Mouse (Mus musculus): ENCODE data around the gene Tnrc6c. TPM values are rescaled to one million over a fixed set of nuclear protein-coding genes. Genes with fewer than 3 reads are reported as not detected.

Gene Tnrc6c
- polyA plus RNA-seq, 1 experiment from 2014 or later: 31.7 TPM

GRCm38 (mm10) chr11:117712065-117712464 lies 58.0 kb downstream of the Tnrc6c start:
- Histone ChIP-seq H3K9me3 (no peaks in the 10 kb centered on the region), H3K27me3 (no peaks in the 10 kb centered on the region), H3K4me2 (replicated peaks) (no peak overlapping the region), H3K27ac (no peak overlapping the region), H3K36me3 (peaks cover 42% of the 10 kb centered on the region), H3K4me3 (replicated peaks) (no peak overlapping the region), H3K9ac (replicated peaks) (no peak overlapping the region), H3K4me1 (replicated peaks) (peaks cover 6% of the 10 kb centered on the region; the same call in 1 of the 2 replicates)
- 97% methylated on average over 1 of the region's 1 CpGs for WGBS
- no peak for ATAC-seq

- no peak overlapping the region for H3K27ac ChIP-seq
- WGBS: 94% methylated on average over 6 of the region's 6 CpGs
- no peaks in the 10 kb centered on the region for H3K9me3 ChIP-seq
- ATAC-seq: no peak
- no peak overlapping the region for H3K9ac ChIP-seq (replicated peaks)
- H3K4me2 ChIP-seq (replicated peaks): no peak overlapping the region
- H3K4me3 ChIP-seq (replicated peaks): no peak overlapping the region
- H3K36me3 ChIP-seq: peaks cover 51% of the 10 kb centered on the region
- no peaks in the 10 kb centered on the region for H3K27me3 ChIP-seq
- H3K4me1 ChIP-seq (replicated peaks): peaks cover 6% of the 10 kb centered on the region; the same call in 1 of the 2 replicates
These were observed 59.3 kb downstream of the Tnrc6c start for GRCm38 (mm10) chr11:117713375-117713774.

- Histone ChIP-seq H3K27me3 (no peaks in the 10 kb centered on the region), H3K9me3 (no peaks in the 10 kb centered on the region), H3K4me2 (replicated peaks) (no peak overlapping the region), H3K36me3 (peaks cover 88% of the 10 kb centered on the region), H3K9ac (replicated peaks) (no peak overlapping the region), H3K4me3 (replicated peaks) (no peak overlapping the region), H3K4me1 (replicated peaks) (no peaks in the 10 kb centered on the region), H3K27ac (no peak overlapping the region)
- 99% methylated on average over 3 of the region's 3 CpGs for WGBS
- no peak for ATAC-seq
These were observed 64.7 kb downstream of the Tnrc6c start for GRCm38 (mm10) chr11:117718838-117719237.

- H3K4me3 ChIP-seq (replicated peaks): no peak overlapping the region
- peaks cover 60% of the 10 kb centered on the region for H3K36me3 ChIP-seq
- H3K9ac ChIP-seq (replicated peaks): no peak overlapping the region
- no peaks in the 10 kb centered on the region for H3K4me1 ChIP-seq (replicated peaks)
- no peak overlapping the region for H3K27ac ChIP-seq
- WGBS: 84% methylated on average over 6 of the region's 6 CpGs
- H3K4me2 ChIP-seq (replicated peaks): no peak overlapping the region
- ATAC-seq: no peak
- H3K27me3 ChIP-seq: no peaks in the 10 kb centered on the region
- H3K9me3 ChIP-seq: no peaks in the 10 kb centered on the region
These were observed 70.7 kb downstream of the Tnrc6c start for GRCm38 (mm10) chr11:117724604-117725301.

- no peaks in the 10 kb centered on the region for H3K27me3 ChIP-seq
- no peak overlapping the region for H3K9ac ChIP-seq (replicated peaks)
- WGBS: 97% methylated on average over 4 of the region's 4 CpGs
- H3K4me3 ChIP-seq (replicated peaks): no peak overlapping the region
- peaks cover 39% of the 10 kb centered on the region for H3K36me3 ChIP-seq
- no peak overlapping the region for H3K4me2 ChIP-seq (replicated peaks)
- no peaks in the 10 kb centered on the region for H3K4me1 ChIP-seq (replicated peaks)
- no peak for ATAC-seq
- no peak overlapping the region for H3K27ac ChIP-seq
- H3K9me3 ChIP-seq: no peaks in the 10 kb centered on the region
These were observed 72.9 kb downstream of the Tnrc6c start for GRCm38 (mm10) chr11:117727031-117727430.

GRCm38 (mm10) chr11:117728245-117728644 lies 74.2 kb downstream of the Tnrc6c start:
- Histone ChIP-seq H3K27me3 (no peaks in the 10 kb centered on the region), H3K27ac (no peak overlapping the region), H3K4me3 (replicated peaks) (no peak overlapping the region), H3K9ac (replicated peaks) (no peak overlapping the region), H3K9me3 (no peaks in the 10 kb centered on the region), H3K4me2 (replicated peaks) (no peak overlapping the region), H3K4me1 (replicated peaks) (no peaks in the 10 kb centered on the region), H3K36me3 (peaks cover 37% of the 10 kb centered on the region)
- ATAC-seq: no peak
- 91% methylated on average over 5 of the region's 5 CpGs for WGBS

GRCm38 (mm10) chr11:117728841-117729240 lies 74.8 kb downstream of the Tnrc6c start:
- Histone ChIP-seq H3K36me3 (peaks cover 37% of the 10 kb centered on the region), H3K9ac (replicated peaks) (no peak overlapping the region), H3K27ac (no peak overlapping the region), H3K9me3 (no peaks in the 10 kb centered on the region), H3K27me3 (no peaks in the 10 kb centered on the region), H3K4me2 (replicated peaks) (no peak overlapping the region), H3K4me1 (replicated peaks) (no peaks in the 10 kb centered on the region), H3K4me3 (replicated peaks) (no peak overlapping the region)
- 77% methylated on average over 1 of the region's 1 CpGs for WGBS
- ATAC-seq: no peak

GRCm38 (mm10) chr11:117729341-117729740 lies 75.3 kb downstream of the Tnrc6c start:
- Histone ChIP-seq H3K4me1 (replicated peaks) (no peaks in the 10 kb centered on the region), H3K36me3 (peaks cover 32% of the 10 kb centered on the region), H3K9me3 (no peaks in the 10 kb centered on the region), H3K4me3 (replicated peaks) (no peak overlapping the region), H3K4me2 (replicated peaks) (no peak overlapping the region), H3K27me3 (no peaks in the 10 kb centered on the region), H3K9ac (replicated peaks) (no peak overlapping the region), H3K27ac (no peak overlapping the region)
- WGBS: 93% methylated on average over 3 of the region's 3 CpGs
- no peak for ATAC-seq

- H3K36me3 ChIP-seq: peaks cover 31% of the 10 kb centered on the region
- no peak overlapping the region for H3K4me2 ChIP-seq (replicated peaks)
- H3K4me1 ChIP-seq (replicated peaks): no peaks in the 10 kb centered on the region
- no peak overlapping the region for H3K9ac ChIP-seq (replicated peaks)
- no peaks in the 10 kb centered on the region for H3K9me3 ChIP-seq
- WGBS: 90% methylated on average over 7 of the region's 7 CpGs
- H3K27ac ChIP-seq: no peak overlapping the region
- H3K27me3 ChIP-seq: no peaks in the 10 kb centered on the region
- H3K4me3 ChIP-seq (replicated peaks): no peak overlapping the region
- no peak for ATAC-seq
These were observed 75.9 kb downstream of the Tnrc6c start for GRCm38 (mm10) chr11:117729798-117730489.

- WGBS: 78% methylated on average over 4 of the region's 4 CpGs
- Histone ChIP-seq H3K4me3 (replicated peaks) (no peak overlapping the region), H3K36me3 (peaks cover 36% of the 10 kb centered on the region), H3K9ac (replicated peaks) (no peak overlapping the region), H3K4me1 (replicated peaks) (no peaks in the 10 kb centered on the region), H3K9me3 (no peaks in the 10 kb centered on the region), H3K27ac (no peak overlapping the region), H3K27me3 (no peaks in the 10 kb centered on the region), H3K4me2 (replicated peaks) (no peak overlapping the region)
- no peak for ATAC-seq
These were observed 76.4 kb downstream of the Tnrc6c start for GRCm38 (mm10) chr11:117730490-117730838.

GRCm38 (mm10) chr11:117731470-117731869 lies 77.4 kb downstream of the Tnrc6c start:
- WGBS: 94% methylated on average over 7 of the region's 7 CpGs
- peaks cover 41% of the 10 kb centered on the region for H3K36me3 ChIP-seq
- no peaks in the 10 kb centered on the region for H3K4me1 ChIP-seq (replicated peaks)

GRCm38 (mm10) chr11:117736037-117736689 lies 82.1 kb downstream of the Tnrc6c start:
- Histone ChIP-seq H3K4me2 (replicated peaks) (no peak overlapping the region), H3K9me3 (no peaks in the 10 kb centered on the region), H3K27me3 (no peaks in the 10 kb centered on the region), H3K27ac (no peak overlapping the region), H3K36me3 (peaks cover 85% of the 10 kb centered on the region), H3K4me3 (replicated peaks) (no peak overlapping the region), H3K4me1 (replicated peaks) (no peaks in the 10 kb centered on the region), H3K9ac (replicated peaks) (no peak overlapping the region)
- no peak for ATAC-seq
- WGBS: 85% methylated on average over 5 of the region's 5 CpGs

More at GRCm38 (mm10) chr11:117731470-117731869, 77.4 kb downstream of the Tnrc6c start:
- Histone ChIP-seq H3K9ac (replicated peaks) (no peak overlapping the region), H3K4me3 (replicated peaks) (no peak overlapping the region), H3K27ac (no peak overlapping the region), H3K27me3 (no peaks in the 10 kb centered on the region), H3K4me2 (replicated peaks) (no peak overlapping the region), H3K9me3 (no peaks in the 10 kb centered on the region)
- no peak for ATAC-seq

Data from midbrain, embryonic 13.5 days (tissue).